Mouse (Mus musculus): ENCODE results near the gene Naaa. TPM values are rescaled to one million over a fixed set of nuclear protein-coding genes. Genes with fewer than 3 reads are reported as not detected.
A peak's percentile ranks its signal among the peaks of the same experiment; 100 is the strongest.

The Naaa gene
- polyA plus RNA-seq (2016; fragmentation: Nextera tagmentation; extraction: Ambion mirVana) = 8.8 and 9.2 TPM in 2 replicates

- Histone ChIP-seq H3K9me3 (replicated peaks) (no peaks in the 10 kb centered on the region), H3K27me3 (ENCODE audit: low read depth, poor library complexity, severe bottlenecking) (no peaks in the 10 kb centered on the region), H3K36me3 (no peaks in the 10 kb centered on the region), H3K4me3 (peak within 1 kb of the TSS; percentile 69), H3K27ac (peak within 1 kb of the TSS; percentile 65), H3K4me1 (peaks cover 15% of the 10 kb centered on the region)
- peak; percentile 86 for DNase-seq (ENCODE audit: low spot score)
- 3% methylated on average over 53 of the region's 54 CpGs for WGBS
Observed at GRCm38 (mm10) chr5:92277437-92278394, at the start of gene Naaa. Gene Naaa (minus strand): TSS chr5:92278170.

DNA sequence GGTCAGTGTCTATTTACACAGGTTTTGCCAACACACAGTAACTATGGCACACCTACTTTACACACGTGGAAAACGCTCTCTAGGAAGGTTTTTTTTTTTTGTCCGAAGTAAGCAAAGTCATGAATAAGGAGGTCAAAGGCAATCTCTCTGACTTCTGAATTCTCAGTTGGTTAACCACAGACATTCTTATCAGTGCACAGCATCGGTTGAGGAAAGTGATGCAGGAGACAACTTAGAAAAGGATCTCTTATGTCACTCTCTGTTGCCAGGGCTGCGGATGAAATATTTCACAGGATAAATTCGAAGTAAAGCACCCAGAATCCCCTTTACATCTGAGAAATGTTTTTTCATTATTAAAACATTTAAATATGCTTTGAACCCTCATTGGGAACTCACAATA lies 49.4 kb upstream of the Naaa start:
- 87% methylated on average over 6 of the region's 6 CpGs for WGBS
- H3K27ac ChIP-seq = no peak overlapping the region
- no peaks in the 10 kb centered on the region for H3K4me1 ChIP-seq
- H3K9me3 ChIP-seq (replicated peaks) = no peaks in the 10 kb centered on the region
- no peaks in the 10 kb centered on the region for H3K36me3 ChIP-seq
- no peaks in the 10 kb centered on the region for H3K27me3 ChIP-seq (ENCODE audit: low read depth, poor library complexity, severe bottlenecking)
- DNase-seq (ENCODE audit: low spot score) = no peak
- H3K4me3 ChIP-seq = no peak overlapping the region

DNA sequence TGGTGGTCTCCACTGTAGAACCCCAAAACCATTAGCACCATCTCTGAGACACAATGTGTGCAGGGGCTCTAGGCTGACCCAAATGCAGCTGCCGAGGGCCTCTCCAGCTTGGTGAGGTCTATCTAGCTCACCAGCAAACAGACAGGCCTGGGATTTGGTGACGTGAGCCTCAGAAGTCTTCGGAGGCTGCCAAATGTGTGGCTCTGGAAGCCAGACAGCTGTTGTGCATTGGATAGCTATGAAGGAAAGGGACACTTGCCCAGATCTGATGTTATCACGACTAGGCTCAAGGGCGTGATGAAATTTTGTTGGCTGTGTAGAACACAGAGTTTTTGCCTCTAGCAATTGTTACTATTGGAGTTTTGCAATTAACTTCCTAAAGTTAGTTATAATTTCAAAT lies 45.3 kb upstream of the Naaa start:
- 85% methylated on average over 5 of the region's 5 CpGs for WGBS
- H3K4me1 ChIP-seq = 0 out of 2 replicates have a peak, but pooled peaks cover 5% of the 10 kb centered on the region
- no peak overlapping the region for H3K4me3 ChIP-seq
- H3K36me3 ChIP-seq = no peaks in the 10 kb centered on the region
- no peaks in the 10 kb centered on the region for H3K27me3 ChIP-seq (ENCODE audit: low read depth, poor library complexity, severe bottlenecking)
- no peak overlapping the region for H3K27ac ChIP-seq
- DNase-seq (ENCODE audit: low spot score) = no peak
- H3K9me3 ChIP-seq (replicated peaks) = no peaks in the 10 kb centered on the region

DNA sequence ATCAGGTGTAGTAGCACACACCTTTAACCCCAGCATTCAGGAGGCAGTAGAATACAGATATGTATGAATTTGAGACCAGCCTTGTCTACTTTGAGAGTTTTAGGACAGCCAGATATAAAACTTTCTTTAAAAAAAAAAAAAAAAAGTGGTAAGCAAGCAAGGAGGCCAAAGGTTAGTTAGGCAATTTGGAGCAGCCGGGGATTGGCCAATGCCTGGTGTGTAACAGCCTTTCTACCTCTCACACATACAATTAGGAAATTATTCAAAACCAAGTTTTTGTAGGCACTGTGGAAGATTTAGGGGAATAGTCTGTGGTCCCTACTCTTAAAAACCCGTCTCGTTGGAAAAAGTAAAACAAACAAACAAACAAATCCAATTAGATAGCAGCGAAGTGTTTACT lies 44.6 kb upstream of the Naaa start:
- no peaks in the 10 kb centered on the region for H3K27me3 ChIP-seq (ENCODE audit: low read depth, poor library complexity, severe bottlenecking)
- H3K9me3 ChIP-seq (replicated peaks) = no peaks in the 10 kb centered on the region
- no peaks in the 10 kb centered on the region for H3K36me3 ChIP-seq
- H3K4me1 ChIP-seq = 0 out of 2 replicates have a peak, but pooled peaks cover 5% of the 10 kb centered on the region
- WGBS = 91% methylated on average over 4 of the region's 4 CpGs
- no peak overlapping the region for H3K27ac ChIP-seq
- DNase-seq (ENCODE audit: low spot score) = no peak
- H3K4me3 ChIP-seq = no peak overlapping the region

- Histone ChIP-seq H3K27me3 (ENCODE audit: low read depth, poor library complexity, severe bottlenecking) (no peaks in the 10 kb centered on the region), H3K4me1 (0 out of 2 replicates have a peak, but pooled peaks cover 5% of the 10 kb centered on the region), H3K27ac (no peak overlapping the region), H3K36me3 (no peaks in the 10 kb centered on the region), H3K4me3 (no peak overlapping the region), H3K9me3 (replicated peaks) (no peaks in the 10 kb centered on the region)
- WGBS = 74% methylated on average over 8 of the region's 8 CpGs
- DNase-seq (ENCODE audit: low spot score) = no peak
Observed at GRCm38 (mm10) chr5:92321631-92322400, 43.8 kb upstream of the Naaa start.

- Histone ChIP-seq H3K9me3 (replicated peaks) (no peaks in the 10 kb centered on the region), H3K27ac (no peak overlapping the region), H3K4me1 (0 out of 2 replicates have a peak, but pooled peaks cover 5% of the 10 kb centered on the region), H3K4me3 (no peak overlapping the region), H3K36me3 (no peaks in the 10 kb centered on the region), H3K27me3 (ENCODE audit: low read depth, poor library complexity, severe bottlenecking) (no peaks in the 10 kb centered on the region)
- DNase-seq (ENCODE audit: low spot score) = no peak
- 93% methylated on average over 14 of the region's 14 CpGs for WGBS
Observed at GRCm38 (mm10) chr5:92318596-92318995, 40.6 kb upstream of the Naaa start.

DNA sequence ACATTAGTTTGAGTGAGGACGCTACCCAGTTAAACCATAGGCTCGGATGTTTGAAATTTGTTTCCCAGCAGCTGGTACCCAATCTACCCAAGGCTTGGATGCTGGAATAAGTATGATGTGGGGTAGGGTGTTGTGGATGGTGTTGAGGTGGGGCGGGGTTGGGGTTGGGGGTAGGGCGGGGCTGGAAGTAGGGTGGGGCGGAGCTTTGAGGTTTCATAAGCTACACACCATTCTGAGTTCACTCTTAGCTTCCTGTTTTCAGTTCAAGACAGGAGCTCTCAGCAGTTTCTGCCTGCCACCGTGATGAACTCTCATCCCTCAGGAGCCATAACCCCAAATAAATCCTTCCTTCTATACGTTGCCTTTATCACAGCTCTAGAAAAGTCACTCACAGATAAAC lies 40.1 kb upstream of the Naaa start:
- 90% methylated on average over 7 of the region's 7 CpGs for WGBS
- no peaks in the 10 kb centered on the region for H3K27me3 ChIP-seq (ENCODE audit: low read depth, poor library complexity, severe bottlenecking)
- H3K36me3 ChIP-seq = no peaks in the 10 kb centered on the region
- H3K4me1 ChIP-seq = 0 out of 2 replicates have a peak, but pooled peaks cover 5% of the 10 kb centered on the region
- no peak for DNase-seq (ENCODE audit: low spot score)
- H3K4me3 ChIP-seq = no peak overlapping the region
- H3K9me3 ChIP-seq (replicated peaks) = no peaks in the 10 kb centered on the region
- H3K27ac ChIP-seq = no peak overlapping the region

GRCm38 (mm10) chr5:92313776-92314175 lies 35.8 kb upstream of the Naaa start:
- DNase-seq (ENCODE audit: low spot score) = no peak
- 78% methylated on average over 7 of the region's 7 CpGs for WGBS

DNA sequence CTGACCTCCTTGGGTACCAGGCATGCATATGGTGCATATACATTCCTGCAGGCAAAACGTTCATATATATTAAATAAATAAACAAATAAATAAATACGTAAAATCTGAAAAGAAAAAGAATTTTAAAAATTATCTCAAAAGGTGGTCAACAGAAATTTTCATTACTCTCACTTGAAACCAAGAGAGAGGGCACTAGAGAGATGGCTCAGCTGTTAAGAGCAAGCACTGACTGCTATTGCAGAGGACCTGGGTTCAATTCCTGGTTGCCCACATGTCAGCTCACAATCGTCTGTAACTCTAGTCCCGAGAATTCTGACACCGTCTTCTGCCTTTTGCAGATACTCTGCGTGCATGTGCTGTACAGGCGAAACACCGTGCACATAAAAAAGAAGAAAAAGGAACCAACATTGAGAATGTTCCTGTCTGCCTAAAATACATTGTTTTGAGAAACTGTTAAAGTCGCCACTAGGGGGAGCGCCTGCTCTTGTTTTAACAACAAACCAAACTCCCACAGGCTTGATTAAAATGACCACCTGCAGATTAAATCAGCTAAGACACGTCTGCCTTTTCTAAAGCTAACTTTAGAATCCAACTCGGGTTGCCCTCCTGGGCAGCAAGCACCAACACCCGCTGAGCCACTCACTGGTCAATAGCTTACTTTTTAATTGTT lies 34.2 kb upstream of the Naaa start:
- Histone ChIP-seq H3K27me3 (ENCODE audit: low read depth, poor library complexity, severe bottlenecking) (no peaks in the 10 kb centered on the region), H3K27ac (no peak overlapping the region), H3K4me1 (peaks cover 18% of the 10 kb centered on the region), H3K9me3 (replicated peaks) (no peaks in the 10 kb centered on the region), H3K4me3 (no peak overlapping the region), H3K36me3 (peaks cover 7% of the 10 kb centered on the region)
- peak; percentile 72 for DNase-seq (ENCODE audit: low spot score)
- 15% methylated on average over 13 of the region's 13 CpGs for WGBS

More at GRCm38 (mm10) chr5:92313776-92314175, 35.8 kb upstream of the Naaa start:
- no peak overlapping the region for H3K27ac ChIP-seq
- no peak overlapping the region for H3K4me3 ChIP-seq
- H3K27me3 ChIP-seq (ENCODE audit: low read depth, poor library complexity, severe bottlenecking) = no peaks in the 10 kb centered on the region
- no peaks in the 10 kb centered on the region for H3K36me3 ChIP-seq
- H3K4me1 ChIP-seq = peaks cover 10% of the 10 kb centered on the region
- H3K9me3 ChIP-seq (replicated peaks) = no peaks in the 10 kb centered on the region

DNA sequence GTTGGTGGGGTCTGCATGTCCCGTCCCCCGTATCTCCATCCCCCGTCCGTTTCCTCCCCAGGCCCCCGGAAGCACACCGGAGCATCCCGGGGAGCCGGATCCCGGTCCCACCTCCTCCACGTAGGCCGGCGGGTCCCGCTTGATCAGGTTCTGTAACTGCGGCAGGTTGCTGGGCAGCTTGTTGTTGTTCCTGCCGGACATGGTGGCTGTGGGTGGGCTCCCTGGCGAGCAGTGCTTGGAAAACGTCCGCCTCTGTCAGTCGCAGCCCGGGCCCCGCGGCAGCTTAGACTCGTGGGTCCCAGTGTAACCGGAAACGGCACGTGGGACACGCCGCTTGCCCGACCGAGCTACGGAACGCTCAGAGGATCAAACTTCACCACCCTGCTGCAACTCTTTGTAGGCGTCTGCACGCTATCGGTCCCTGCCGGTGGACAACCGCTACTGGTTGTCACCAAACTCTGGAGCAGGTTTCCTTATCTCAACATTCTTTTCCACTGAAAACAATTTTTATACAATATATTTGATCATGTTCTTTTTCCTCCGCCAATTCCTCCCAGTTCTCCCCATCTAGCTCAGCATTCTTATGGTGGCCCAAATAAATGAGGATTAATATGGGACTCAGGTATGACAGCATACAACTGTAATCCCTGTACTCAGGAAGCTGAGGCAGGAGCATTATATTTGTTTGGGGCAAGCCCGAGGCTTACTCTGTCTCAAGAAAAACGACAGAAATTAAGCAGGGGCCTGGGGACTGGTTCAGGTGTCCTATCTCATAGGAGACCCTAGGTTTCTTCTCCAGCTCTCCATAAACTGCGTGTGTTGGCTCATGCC lies 31.9 kb upstream of the Naaa start, which contains the start of gene Sdad1:
Gene Sdad1, minus strand, starts transcription at position 799 of the 831 bp plus-strand sequence.
- peak within 1 kb of the TSS; percentile 90 for H3K4me3 ChIP-seq
- 3% methylated on average over 41 of the region's 41 CpGs for WGBS
- H3K27ac ChIP-seq = peak within 1 kb of the TSS; percentile 91
- peak; percentile 93 for DNase-seq (ENCODE audit: low spot score)
- H3K4me1 ChIP-seq = peaks cover 18% of the 10 kb centered on the region
- H3K36me3 ChIP-seq = peaks cover 30% of the 10 kb centered on the region
- H3K27me3 ChIP-seq (ENCODE audit: low read depth, poor library complexity, severe bottlenecking) = no peaks in the 10 kb centered on the region
- H3K9me3 ChIP-seq (replicated peaks) = no peaks in the 10 kb centered on the region

DNA sequence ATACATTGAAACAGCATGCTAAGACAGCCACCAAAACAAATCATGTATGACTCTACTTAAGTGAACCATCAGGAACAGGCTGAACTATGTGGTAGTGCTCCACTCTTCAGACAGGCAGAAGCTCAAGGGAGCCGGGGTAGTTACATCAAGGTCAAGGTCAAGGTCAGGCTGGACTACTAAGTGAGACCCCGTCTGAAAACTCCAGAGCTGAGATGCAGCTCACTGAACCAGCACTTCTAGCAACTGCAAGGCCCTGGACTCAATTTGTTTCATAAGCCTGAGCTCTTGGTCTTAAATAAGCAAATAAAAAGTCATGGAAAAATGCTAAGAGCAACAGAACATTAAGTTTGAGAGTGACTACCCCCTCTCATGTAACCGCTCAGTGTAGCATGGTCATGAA lies 26.3 kb upstream of the Naaa start:
- DNase-seq (ENCODE audit: low spot score) = no peak
- H3K9me3 ChIP-seq (replicated peaks) = no peaks in the 10 kb centered on the region
- H3K36me3 ChIP-seq = peaks cover 86% of the 10 kb centered on the region
- H3K27me3 ChIP-seq (ENCODE audit: low read depth, poor library complexity, severe bottlenecking) = no peaks in the 10 kb centered on the region
- WGBS = 89% methylated on average over 3 of the region's 3 CpGs
- H3K4me1 ChIP-seq = peaks cover 13% of the 10 kb centered on the region
- H3K4me3 ChIP-seq = no peak overlapping the region
- H3K27ac ChIP-seq = no peak overlapping the region
